Mouse (Mus musculus) CH12.LX (cell line): ENCODE results near the gene Arhgap45. TPM values are rescaled to one million over a fixed set of nuclear protein-coding genes. Genes with fewer than 3 reads are reported as not detected.

Source experiments
- DNase-seq: peaks from one replicate; pipeline ENCODE4 v3.0.0-alpha.2; 2013; ENCODE audit errors: extremely low read depth
- H3K27ac ChIP-seq: 2 replicates; pipeline ENCODE4 v1.5.1; 2012; ENCODE audit warnings: low read depth, mild to moderate bottlenecking, control low read depth, moderate library complexity; ENCODE audit not compliant: insufficient read depth
- H3K27me3 ChIP-seq: replicated peaks from 2 replicates; pipeline ENCODE3; 2012; ENCODE audit warnings: inconsistent platforms
- H3K36me3 ChIP-seq, 2 experiments: replicated peaks in 1 of 2; 2 replicates each; pipeline versions ENCODE3 to v1.6.1; 2012; ENCODE audit warnings: inconsistent platforms in 1 of 2, low read length in 1 of 2, mild to moderate bottlenecking in 1 of 2, mixed read lengths in 1 of 2, moderate library complexity in 1 of 2; ENCODE audit not compliant: control insufficient read depth in 1 of 2, insufficient read depth in 1 of 2
- H3K4me1 ChIP-seq, 2 experiments: 2 replicates each; pipeline ENCODE4 v1.6.1; 2012; ENCODE audit warnings: inconsistent platforms in 1 of 2, moderate library complexity in 1 of 2; ENCODE audit not compliant: insufficient read depth in 2 of 2, control insufficient read depth in 1 of 2
- H3K4me2 ChIP-seq: 2 replicates; pipeline ENCODE4 v1.6.1; 2012; ENCODE audit warnings: low read depth, mild to moderate bottlenecking, control low read depth; ENCODE audit not compliant: poor library complexity, insufficient read depth, severe bottlenecking
- H3K4me3 ChIP-seq, 3 experiments: fragments of 150-350 bp in 1 of 3; sonication (generic) in 1 of 3; replicated peaks in 1 of 3; 2 replicates each; pipeline versions ENCODE3 to v1.5.1; 2011 to 2012; ENCODE audit warnings: low read depth in 2 of 3, low read length in 2 of 3, mild to moderate bottlenecking in 2 of 3, moderate library complexity in 2 of 3, control low read depth in 1 of 3, improper control_type of control experiment in 1 of 3, inconsistent platforms in 1 of 3, mixed read lengths in 1 of 3; ENCODE audit not compliant: poor library complexity in 1 of 3
- H3K79me2 ChIP-seq: replicated peaks from 2 replicates; pipeline ENCODE4 v1.6.1; 2012; ENCODE audit warnings: mild to moderate bottlenecking, moderate library complexity; ENCODE audit not compliant: control insufficient read depth, poor library complexity, insufficient read depth, severe bottlenecking; ENCODE audit errors: extremely low read depth
- H3K9ac ChIP-seq: 2 replicates; pipeline ENCODE4 v1.6.1; 2012; ENCODE audit warnings: low read depth, mild to moderate bottlenecking, control low read depth, moderate library complexity; ENCODE audit not compliant: insufficient read depth
- H3K9me3 ChIP-seq: replicated peaks from 2 replicates; pipeline ENCODE3; 2012; ENCODE audit warnings: low read length, inconsistent platforms, mixed read lengths
- BHLHE40 ChIP-seq: IDR thresholded peaks from 2 replicates; pipeline ENCODE4 v1.6.1; 2011; ENCODE audit warnings: mild to moderate bottlenecking, low read depth, low read length, improper control_type of control experiment
- CHD2 ChIP-seq: IDR thresholded peaks from 2 replicates; pipeline ENCODE4 v1.6.1; 2011; ENCODE audit warnings: low read length, improper control_type of control experiment
- E2F4 ChIP-seq: IDR thresholded peaks from 2 replicates; pipeline ENCODE4 v1.6.1; 2011; ENCODE audit warnings: low read depth, low read length, improper control_type of control experiment; ENCODE audit not compliant: insufficient replicate concordance
- ELF1 ChIP-seq: IDR thresholded peaks from 2 replicates; pipeline ENCODE4 v1.6.1; 2014; ENCODE audit warnings: low read depth, mild to moderate bottlenecking, inconsistent platforms, low read length, improper control_type of control experiment
- EP300 ChIP-seq: IDR thresholded peaks from 2 replicates; pipeline ENCODE4 v1.6.1; 2011; ENCODE audit warnings: low read length, improper control_type of control experiment
- GABPA ChIP-seq: IDR thresholded peaks from 2 replicates; pipeline ENCODE4 v1.6.1; 2012; ENCODE audit warnings: low read depth, low read length, improper control_type of control experiment, inconsistent platforms; ENCODE audit not compliant: insufficient replicate concordance
- HCFC1 ChIP-seq: IDR thresholded peaks from 2 replicates; pipeline ENCODE4 v1.6.1; 2012; ENCODE audit warnings: low read depth, mild to moderate bottlenecking, inconsistent platforms, low read length, improper control_type of control experiment
- IRF4 ChIP-seq: IDR thresholded peaks from 2 replicates; pipeline ENCODE4 v1.6.1; 2014; ENCODE audit warnings: low read depth, mild to moderate bottlenecking, inconsistent platforms, low read length, improper control_type of control experiment
- JUN ChIP-seq: IDR thresholded peaks from 2 replicates; pipeline ENCODE4 v1.6.1; 2011; ENCODE audit warnings: low read depth, mild to moderate bottlenecking, low read length, improper control_type of control experiment, moderate library complexity; ENCODE audit not compliant: insufficient read depth
- JUND ChIP-seq: conservative IDR thresholded peaks from 2 replicates; pipeline ENCODE4 v1.6.1; 2011; ENCODE audit warnings: low read depth, low read length, improper control_type of control experiment
- KAT2A ChIP-seq: IDR thresholded peaks from 2 replicates; pipeline ENCODE4 v1.6.1; 2012; ENCODE audit warnings: low read length, improper control_type of control experiment, inconsistent platforms; ENCODE audit not compliant: insufficient replicate concordance
- MAFK ChIP-seq: IDR thresholded peaks from 2 replicates; pipeline ENCODE4 v1.6.1; 2011; ENCODE audit warnings: low read length, improper control_type of control experiment; ENCODE audit not compliant: insufficient replicate concordance
- MAX ChIP-seq: IDR thresholded peaks from 2 replicates; pipeline ENCODE4 v1.6.1; 2011; ENCODE audit warnings: low read length, improper control_type of control experiment
- MEF2A ChIP-seq: IDR thresholded peaks from 2 replicates; pipeline ENCODE4 v1.6.1; 2014; ENCODE audit warnings: low read depth, mild to moderate bottlenecking, inconsistent platforms, low read length, improper control_type of control experiment, borderline replicate concordance
- NRF1 ChIP-seq: IDR thresholded peaks from 2 replicates; pipeline ENCODE4 v1.6.1; 2014; ENCODE audit warnings: low read depth, mild to moderate bottlenecking, inconsistent platforms, low read length, improper control_type of control experiment, moderate library complexity
- PAX5 ChIP-seq: IDR thresholded peaks from 2 replicates; pipeline ENCODE4 v1.6.1; 2012; ENCODE audit warnings: low read length, inconsistent platforms, mixed read lengths
- POLR2AphosphoS2 ChIP-seq: IDR thresholded peaks from 2 replicates; pipeline ENCODE4 v1.6.1; 2011; ENCODE audit warnings: low read depth, low read length, improper control_type of control experiment
- RAD21 ChIP-seq: IDR thresholded peaks from 2 replicates; pipeline ENCODE4 v1.6.1; 2011; ENCODE audit warnings: low read depth, mild to moderate bottlenecking, low read length, improper control_type of control experiment, moderate library complexity
- RCOR1 ChIP-seq: conservative IDR thresholded peaks from 2 replicates; pipeline ENCODE4 v1.6.1; 2012; ENCODE audit warnings: low read depth, mild to moderate bottlenecking, inconsistent platforms, low read length, improper control_type of control experiment
- SMC3 ChIP-seq: IDR thresholded peaks from 2 replicates; pipeline ENCODE4 v1.6.1; 2011; ENCODE audit warnings: low read depth, low read length, improper control_type of control experiment
- TCF12 ChIP-seq: IDR thresholded peaks from 2 replicates; pipeline ENCODE4 v1.6.1; 2014; ENCODE audit warnings: low read depth, mild to moderate bottlenecking, inconsistent platforms, low read length, improper control_type of control experiment
- UBTF ChIP-seq: IDR thresholded peaks from 2 replicates; pipeline ENCODE4 v1.6.1; 2012; ENCODE audit warnings: low read depth, mild to moderate bottlenecking, inconsistent platforms, low read length, improper control_type of control experiment, moderate library complexity
- USF1 ChIP-seq: IDR thresholded peaks from 2 replicates; pipeline ENCODE4 v1.6.1; 2014; ENCODE audit warnings: low read depth, mild to moderate bottlenecking, inconsistent platforms, low read length, improper control_type of control experiment
- USF2 ChIP-seq: conservative IDR thresholded peaks from 2 replicates; pipeline ENCODE4 v1.6.1; 2011; ENCODE audit warnings: low read depth, low read length, improper control_type of control experiment
- ZC3H11A ChIP-seq: IDR thresholded peaks from 2 replicates; pipeline ENCODE4 v1.6.1; 2012; ENCODE audit warnings: low read depth, mild to moderate bottlenecking, inconsistent platforms, low read length, improper control_type of control experiment
- ZKSCAN1 ChIP-seq: IDR thresholded peaks from 2 replicates; pipeline ENCODE4 v1.6.1; 2012; ENCODE audit warnings: low read depth, inconsistent platforms, low read length, improper control_type of control experiment, borderline replicate concordance
- ZMIZ1 ChIP-seq: IDR thresholded peaks from 2 replicates; pipeline ENCODE4 v1.6.1; 2012; ENCODE audit warnings: low read depth, mild to moderate bottlenecking, inconsistent platforms, low read length, improper control_type of control experiment
- dilution Hi-C: fragments of 300-500 bp; cut with MboI; formaldehyde crosslinking; loops from 2 replicates; pipeline ENCODE4 v1.14.3; 2020; ENCODE audit warnings: low sequenced_read_pairs; ENCODE audit not compliant: extremely low pct_unique_long_range_greater_than_20kb, extremely low pct_ligation_motif_present
- in situ Hi-C: fragments of 300-500 bp; cut with MboI; formaldehyde crosslinking; loops from 3 replicates; pipeline ENCODE4 v1.14.3; 2019; ENCODE audit warnings: low sequenced_read_pairs, low pct_ligation_motif_present, low pct_unique_long_range_greater_than_20kb, mixed read lengths
- polyA plus RNA-seq: library from polyadenylated mRNA; unstranded; fragments of >175 nt; gene quantifications from 2 replicates; pipeline ENCODE4 v1.2.1, GENCODE M21; 2012; ENCODE audit warnings: low read depth; ENCODE audit not compliant: insufficient read length
- total RNA-seq, 2 experiments: library from RNA; depleted of rRNA; stranded (reverse); fragments of 300-350 nt in 1 of 2; fragments of >200 nt in 1 of 2; gene quantifications; 2 replicates each; pipeline ENCODE4 v1.2.3; 2012 to 2014

Arhgap45 gene
- total and polyA plus RNA-seq, 3 experiments: 10.3 to 25.9 (median 20.2) TPM

DNA sequence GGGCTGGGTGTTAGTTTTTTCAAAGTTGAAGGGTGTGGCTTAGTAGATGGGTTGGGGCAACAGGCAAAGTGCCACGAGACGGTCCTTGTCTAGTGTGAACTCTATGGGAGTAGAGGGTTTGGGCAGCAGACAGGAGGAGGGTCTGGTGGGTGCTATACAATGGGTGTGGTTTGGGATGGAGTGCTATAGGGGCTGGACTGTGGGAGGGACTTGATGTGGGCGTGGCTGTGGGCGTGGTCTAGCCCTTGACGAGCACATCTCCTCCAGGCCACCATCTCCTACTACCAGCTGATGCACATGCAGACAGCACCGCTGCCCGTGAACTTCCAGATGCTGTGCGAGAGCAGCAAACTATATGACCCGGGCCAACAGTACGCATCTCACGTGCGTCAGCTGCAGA lies 9.4 kb downstream of the Arhgap45 start:
- Histone ChIP-seq H3K4me1 (peaks cover 31 to 47% of the 10 kb centered on the region in 2 experiments), H3K4me3 (no peak overlapping the region)
- peak; percentile 62 for DNase-seq

GRCm38 (mm10) chr10:80027681-80028520 lies 11.4 kb downstream of the Arhgap45 start:
- H3K9ac ChIP-seq: no peak overlapping the region
- H3K79me2 ChIP-seq: no peaks in the 10 kb centered on the region
- DNase-seq: no peak
- no peak overlapping the region for H3K4me2 ChIP-seq
- H3K9me3 ChIP-seq: no peaks in the 10 kb centered on the region
- no peak overlapping the region for H3K4me3 ChIP-seq
- peaks cover 41 to 66% of the 10 kb centered on the region in 2 experiments for H3K4me1 ChIP-seq
- TF ChIP-seq USF1 (no peak), ELF1 (no peak), EP300 (no peak), TCF12 (no peak), RCOR1 (no peak), JUN (no peak), HCFC1 (no peak), GABPA (no peak), RAD21 (no peak), NRF1 (no peak), KAT2A (no peak)
- in situ Hi-C loops: no loop called here
- H3K27ac ChIP-seq: no peak overlapping the region
- dilution Hi-C loops: no loop called here
- H3K36me3 ChIP-seq: peaks cover 58 to 76% of the 10 kb centered on the region in 2 experiments
- no peaks in the 10 kb centered on the region for H3K27me3 ChIP-seq

More for the DNA sequence above, 9.4 kb downstream of the Arhgap45 start:
- Histone ChIP-seq H3K79me2 (no peaks in the 10 kb centered on the region), H3K4me2 (no peak overlapping the region), H3K9ac (no peak overlapping the region), H3K27me3 (no peaks in the 10 kb centered on the region), H3K27ac (no peak overlapping the region), H3K9me3 (no peaks in the 10 kb centered on the region), H3K36me3 (peaks cover 66 to 82% of the 10 kb centered on the region in 2 experiments)
- TF ChIP-seq ZKSCAN1 (no peak), SMC3 (no peak), ZC3H11A (no peak), ELF1 (no peak), MAX (no peak), USF1 (no peak), PAX5 (no peak), E2F4 (no peak), IRF4 (no peak), ZMIZ1 (no peak), CHD2 (no peak), POLR2AphosphoS2 (no peak), MEF2A (no peak), USF2 (no peak), UBTF (no peak), JUN (no peak), TCF12 (no peak), JUND (no peak), BHLHE40 (no peak), MAFK (no peak)
- in situ Hi-C loops (no loop called here), dilution Hi-C loops (no loop called here)
